Mouse (Mus musculus): Measurements from ENCODE around the gene Nup107. TPM values are rescaled to one million over a fixed set of nuclear protein-coding genes. Genes with fewer than 3 reads are reported as not detected.

The Nup107 gene
- polyA plus RNA-seq, 1 experiment from 2014 or later = 97.7 TPM

DNA sequence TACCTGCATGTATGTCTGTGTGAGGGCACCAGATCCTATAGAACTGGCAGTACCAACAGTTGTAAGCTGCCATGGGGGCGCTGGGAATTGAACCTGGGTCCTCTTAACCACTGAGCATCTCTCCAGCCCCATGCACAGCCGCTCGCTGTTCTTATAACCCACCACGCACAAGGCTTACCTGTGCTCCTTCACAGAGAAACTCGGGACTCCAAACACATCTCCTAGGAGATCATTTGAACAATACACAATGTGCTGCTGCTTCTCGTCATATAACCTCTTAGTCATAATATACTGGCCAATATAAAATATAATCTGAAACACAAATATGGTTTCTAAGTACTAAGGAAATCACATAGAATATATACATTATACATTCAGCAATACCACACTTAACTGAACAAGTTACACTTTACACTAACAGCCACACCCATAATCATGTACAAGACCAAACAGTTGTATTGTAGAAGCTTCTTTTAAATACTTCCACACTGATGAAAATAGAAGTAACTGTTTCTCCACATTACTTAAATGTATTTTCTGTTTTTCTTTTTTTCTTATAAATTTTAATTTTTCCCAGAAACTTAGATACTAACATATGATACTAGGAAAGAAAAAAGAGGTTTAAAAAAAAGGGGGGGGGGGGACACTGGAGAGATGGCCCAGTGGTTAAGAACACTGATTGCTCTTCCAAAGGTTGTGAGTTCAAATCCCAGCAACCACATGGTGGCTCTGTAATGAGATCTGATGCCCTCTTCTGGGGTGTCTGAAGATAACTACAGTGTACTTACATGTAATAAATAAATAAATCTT is 90.3 kb downstream of the Nup107 start:
- no peaks in the 10 kb centered on the region for H3K9me3 ChIP-seq
- H3K36me3 ChIP-seq = peaks cover 93% of the 10 kb centered on the region
- whole genome bisulfite sequencing = 96% methylated on average over 6 of the region's 6 CpGs

DNA sequence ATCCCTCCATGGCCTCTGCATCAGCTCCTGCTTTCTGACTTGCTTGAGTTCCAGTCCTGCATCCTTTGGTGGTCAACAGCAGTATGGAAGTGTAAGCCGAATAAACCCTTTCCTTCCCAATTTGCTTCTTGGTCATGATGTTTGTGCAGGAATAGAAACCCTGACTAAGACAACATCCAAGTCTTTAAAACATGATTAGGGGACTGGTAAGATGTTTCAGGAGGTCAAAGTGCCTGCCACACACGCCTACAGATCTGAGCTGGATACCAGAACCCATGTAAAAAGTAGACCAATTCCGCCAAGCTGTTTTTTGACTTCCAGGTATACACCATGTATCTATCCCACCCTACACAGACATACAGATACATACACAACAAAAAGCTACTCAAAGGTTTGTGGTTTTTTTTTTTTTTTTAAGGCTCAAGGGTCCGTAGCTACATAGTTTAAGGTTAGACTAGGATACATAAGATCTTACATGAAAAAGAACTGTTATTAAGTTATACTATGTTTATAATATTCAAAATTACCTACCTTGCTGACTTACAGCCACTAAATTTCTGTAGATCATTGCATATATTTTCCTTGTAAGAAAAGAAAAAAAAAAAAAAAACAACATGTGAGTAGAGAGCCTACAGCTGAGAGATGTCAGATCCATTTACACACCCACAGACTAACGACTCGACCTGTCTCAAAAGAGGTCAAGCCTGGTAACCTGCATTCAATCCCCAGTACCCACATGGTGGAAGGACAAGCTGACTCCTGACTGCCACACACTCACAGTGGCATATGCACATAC is 91.3 kb downstream of the Nup107 start:
- no peak overlapping the region for H3K4me2 ChIP-seq
- H3K36me3 ChIP-seq = peaks cover 93% of the 10 kb centered on the region
- H3K4me1 ChIP-seq (replicated peaks) = no peaks in the 10 kb centered on the region
- WGBS = 92% methylated on average over 6 of the region's 6 CpGs
- no peak overlapping the region for H3K9ac ChIP-seq (replicated peaks)
- H3K27ac ChIP-seq = no peak overlapping the region
- H3K27me3 ChIP-seq = no peaks in the 10 kb centered on the region
- no peaks in the 10 kb centered on the region for H3K9me3 ChIP-seq
- no peak for ATAC-seq (ENCODE audit: insufficient number of reproducible peaks, insufficient read depth, low FRiP score, low TSS enrichment, low read depth)
- H3K4me3 ChIP-seq (replicated peaks) = no peak overlapping the region

More for the DNA sequence above, 90.3 kb downstream of the Nup107 start:
- H3K27ac ChIP-seq = no peak overlapping the region
- no peak for ATAC-seq (ENCODE audit: insufficient number of reproducible peaks, insufficient read depth, low FRiP score, low TSS enrichment, low read depth)
- no peak overlapping the region for H3K4me2 ChIP-seq
- no peaks in the 10 kb centered on the region for H3K27me3 ChIP-seq
- H3K9ac ChIP-seq (replicated peaks) = no peak overlapping the region
- H3K4me1 ChIP-seq (replicated peaks) = no peaks in the 10 kb centered on the region
- H3K4me3 ChIP-seq (replicated peaks) = no peak overlapping the region

Other genes with a start within 250 kb of the Nup107 start
- gene Cpm, start 163.2 kb downstream of the Nup107 start, polyA plus RNA-seq (2016; fragmentation: Nextera tagmentation; extraction: Ambion mirVana) = 30.0 and 35.3 TPM in 2 replicates
- 57.9 and 59.7 TPM in 2 replicates for gene Mdm2, start 81.9 kb downstream of the Nup107 start, polyA plus RNA-seq (2016; fragmentation: Nextera tagmentation; extraction: Ambion mirVana)
- gene Slc35e3, start 46.3 kb downstream of the Nup107 start, polyA plus RNA-seq (2016; fragmentation: Nextera tagmentation; extraction: Ambion mirVana) = 43.8 and 47.2 TPM in 2 replicates
- 146 and 154 TPM in 2 replicates for gene Rap1b, start 53.3 kb upstream of the Nup107 start, polyA plus RNA-seq (2016; fragmentation: Nextera tagmentation; extraction: Ambion mirVana)